Mouse (Mus musculus): ENCODE results near the gene Zfhx3.

Zfhx3 gene

GRCm38 (mm10) chr8:108875722-108876121, 933.3 kb downstream of the Zfhx3 start:
- in situ Hi-C loops (cut with MboI; ENCODE audit: low sequenced_read_pairs), result no loop called here

GRCm38 (mm10) chr8:108880101-108880500, 937.7 kb downstream of the Zfhx3 start:
- in situ Hi-C loops (cut with MboI; ENCODE audit: low sequenced_read_pairs), result no loop called here

- in situ Hi-C loops (cut with MboI; ENCODE audit: low sequenced_read_pairs), result no loop called here
Observed at GRCm38 (mm10) chr8:108881336-108881735, 938.9 kb downstream of the Zfhx3 start.

- in situ Hi-C loops (cut with MboI; ENCODE audit: low sequenced_read_pairs), result no loop called here
Observed at GRCm38 (mm10) chr8:108882073-108882472, 939.6 kb downstream of the Zfhx3 start.

GRCm38 (mm10) chr8:108883381-108883780, 940.9 kb downstream of the Zfhx3 start:
- in situ Hi-C loops (cut with MboI; ENCODE audit: low sequenced_read_pairs), result no loop called here

GRCm38 (mm10) chr8:108884947-108885346, 942.5 kb downstream of the Zfhx3 start:
- in situ Hi-C loops (cut with MboI; ENCODE audit: low sequenced_read_pairs), result no loop called here

GRCm38 (mm10) chr8:108885450-108885849, 943.0 kb downstream of the Zfhx3 start:
- in situ Hi-C loops (cut with MboI; ENCODE audit: low sequenced_read_pairs), result no loop called here

GRCm38 (mm10) chr8:108885861-108886260, 943.4 kb downstream of the Zfhx3 start:
- in situ Hi-C loops (cut with MboI; ENCODE audit: low sequenced_read_pairs), result no loop called here

GRCm38 (mm10) chr8:108886599-108887255, 944.3 kb downstream of the Zfhx3 start:
- in situ Hi-C loops (cut with MboI; ENCODE audit: low sequenced_read_pairs), result no loop called here

GRCm38 (mm10) chr8:108887256-108887615, 944.8 kb downstream of the Zfhx3 start:
- in situ Hi-C loops (cut with MboI; ENCODE audit: low sequenced_read_pairs), result no loop called here

- in situ Hi-C loops (cut with MboI; ENCODE audit: low sequenced_read_pairs), result no loop called here
Observed at GRCm38 (mm10) chr8:108887890-108888289, 945.4 kb downstream of the Zfhx3 start.

GRCm38 (mm10) chr8:108888924-108889323, 946.5 kb downstream of the Zfhx3 start:
- in situ Hi-C loops (cut with MboI; ENCODE audit: low sequenced_read_pairs), result no loop called here

- in situ Hi-C loops (cut with MboI; ENCODE audit: low sequenced_read_pairs), result no loop called here
Observed at GRCm38 (mm10) chr8:108889406-108889805, 947.0 kb downstream of the Zfhx3 start.

- in situ Hi-C loops (cut with MboI; ENCODE audit: low sequenced_read_pairs), result no loop called here
Observed at GRCm38 (mm10) chr8:108894287-108894686, 951.8 kb downstream of the Zfhx3 start.

- in situ Hi-C loops (cut with MboI; ENCODE audit: low sequenced_read_pairs), result no loop called here
Observed at GRCm38 (mm10) chr8:108896468-108897346, 954.3 kb downstream of the Zfhx3 start.

- in situ Hi-C loops (cut with MboI; ENCODE audit: low sequenced_read_pairs), result no loop called here
Observed at GRCm38 (mm10) chr8:108897347-108898100, 955.1 kb downstream of the Zfhx3 start.

- in situ Hi-C loops (cut with MboI; ENCODE audit: low sequenced_read_pairs), result no loop called here
Observed at GRCm38 (mm10) chr8:108899251-108899771, 956.9 kb downstream of the Zfhx3 start.

- in situ Hi-C loops (cut with MboI; ENCODE audit: low sequenced_read_pairs), result no loop called here
Observed at GRCm38 (mm10) chr8:108900541-108900940, 958.1 kb downstream of the Zfhx3 start.

- in situ Hi-C loops (cut with MboI; ENCODE audit: low sequenced_read_pairs), result no loop called here
Observed at GRCm38 (mm10) chr8:108901208-108901607, 958.8 kb downstream of the Zfhx3 start.

GRCm38 (mm10) chr8:108903550-108903949, 961.1 kb downstream of the Zfhx3 start:
- in situ Hi-C loops (cut with MboI; ENCODE audit: low sequenced_read_pairs), result no loop called here

GRCm38 (mm10) chr8:108904288-108904971, 962.0 kb downstream of the Zfhx3 start:
- in situ Hi-C loops (cut with MboI; ENCODE audit: low sequenced_read_pairs), result no loop called here
